Mouse (Mus musculus): ENCODE measurements around the gene Lin54. TPM values are rescaled to one million over a fixed set of nuclear protein-coding genes. Genes with fewer than 3 reads are reported as not detected.
"Not testable (repeated sequence)": the region's sequence is repeated elsewhere in the genome, so short reads cannot be mapped to it uniquely, and the experiment has no call there.

Lin54 gene
- polyA plus RNA-seq, 1 experiment = 5.3 TPM

GRCm38 (mm10) chr5:100459468-100459867 is 41.0 kb downstream of the Lin54 start:
- H3K27ac ChIP-seq (replicated peaks; ENCODE audit: low read depth, low read length) = no peak overlapping the region
- no peaks in the 10 kb centered on the region; the same call in 1 of the 2 replicates for H3K4me1 ChIP-seq (ENCODE audit: control insufficient read depth, insufficient read depth, insufficient read length, low read length)
- no peak overlapping the region for H3K4me3 ChIP-seq (ENCODE audit: insufficient read depth, low read depth, low read length)

DNA sequence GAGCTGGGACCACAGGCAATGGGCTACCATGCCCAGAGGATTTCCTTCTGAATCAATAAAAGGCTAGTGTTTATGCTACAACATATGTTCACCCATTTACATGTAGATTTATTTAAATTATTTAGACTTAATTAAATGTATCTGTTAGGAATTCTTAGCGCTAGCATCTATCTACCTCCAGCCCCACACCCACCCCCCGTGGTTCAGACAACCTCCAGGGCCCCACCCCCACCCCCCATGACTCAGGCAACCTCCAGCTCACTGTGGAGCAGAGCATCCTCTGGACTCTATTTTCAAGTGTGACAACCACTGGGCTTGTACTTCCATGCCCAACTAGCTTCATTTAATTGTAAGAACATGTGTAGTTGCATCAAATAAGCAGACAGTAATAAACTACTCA is 48.6 kb downstream of the Lin54 start:
- H3K27ac ChIP-seq (replicated peaks; ENCODE audit: low read depth, low read length) = no peak overlapping the region
- H3K4me3 ChIP-seq (ENCODE audit: insufficient read depth, low read depth, low read length) = no peak overlapping the region
- no peaks in the 10 kb centered on the region for H3K4me1 ChIP-seq (ENCODE audit: control insufficient read depth, insufficient read depth, insufficient read length, low read length)

DNA sequence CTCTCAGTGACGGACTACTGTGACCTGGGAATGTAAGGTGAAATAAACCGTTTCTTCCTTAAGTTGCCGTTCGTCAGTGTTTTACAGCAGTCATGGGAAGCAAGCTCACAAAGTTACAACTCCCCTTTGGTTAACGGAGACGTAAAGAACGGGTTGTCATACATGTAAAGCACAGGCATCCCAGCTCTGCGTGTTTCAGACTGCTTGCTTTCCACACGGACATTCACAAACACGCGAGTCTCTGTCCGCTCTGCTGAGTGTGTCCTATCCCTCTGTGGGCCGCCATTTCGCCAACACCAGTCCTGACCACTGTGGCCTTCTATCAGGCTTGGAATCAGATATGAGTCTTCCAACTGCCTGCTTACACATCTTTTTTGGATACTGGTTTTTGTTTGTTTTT is 61.6 kb downstream of the Lin54 start:
- no peak overlapping the region for H3K4me3 ChIP-seq (ENCODE audit: insufficient read depth, low read depth, low read length)

DNA sequence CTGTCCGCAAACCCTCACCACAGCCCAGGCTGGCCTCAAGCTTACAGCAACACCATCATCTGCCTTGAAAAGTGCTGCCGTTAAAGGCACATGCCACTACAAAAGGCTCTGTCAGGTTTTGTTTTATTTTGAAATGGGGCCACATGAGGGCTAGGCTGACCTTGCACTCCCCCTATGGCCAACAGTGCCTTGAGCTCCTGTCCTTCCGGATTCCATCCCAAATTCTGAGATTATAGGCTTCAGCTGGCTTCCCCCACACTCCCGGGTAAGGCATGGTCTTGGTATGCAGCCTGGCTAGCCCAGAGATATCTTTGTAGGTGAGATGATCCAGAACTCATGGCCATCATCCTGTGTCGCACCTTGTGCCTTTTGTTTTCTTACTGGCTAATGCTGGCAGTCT is 62.5 kb downstream of the Lin54 start:
- Histone ChIP-seq H3K4me3 (ENCODE audit: insufficient read depth, low read depth, low read length) (no peak overlapping the region), H3K4me1 (ENCODE audit: control insufficient read depth, insufficient read depth, insufficient read length, low read length) (no peaks in the 10 kb centered on the region), H3K27ac (replicated peaks; ENCODE audit: low read depth, low read length) (no peak overlapping the region)

More for the DNA sequence above, 61.6 kb downstream of the Lin54 start:
- Histone ChIP-seq H3K27ac (replicated peaks; ENCODE audit: low read depth, low read length) (no peak overlapping the region), H3K4me1 (ENCODE audit: control insufficient read depth, insufficient read depth, insufficient read length, low read length) (no peaks in the 10 kb centered on the region)

GRCm38 (mm10) chr5:100437086-100437485 is 63.4 kb downstream of the Lin54 start:
- Histone ChIP-seq H3K27ac (replicated peaks; ENCODE audit: low read depth, low read length) (no peak overlapping the region), H3K4me1 (ENCODE audit: control insufficient read depth, insufficient read depth, insufficient read length, low read length) (no peaks in the 10 kb centered on the region), H3K4me3 (ENCODE audit: insufficient read depth, low read depth, low read length) (no peak overlapping the region)

DNA sequence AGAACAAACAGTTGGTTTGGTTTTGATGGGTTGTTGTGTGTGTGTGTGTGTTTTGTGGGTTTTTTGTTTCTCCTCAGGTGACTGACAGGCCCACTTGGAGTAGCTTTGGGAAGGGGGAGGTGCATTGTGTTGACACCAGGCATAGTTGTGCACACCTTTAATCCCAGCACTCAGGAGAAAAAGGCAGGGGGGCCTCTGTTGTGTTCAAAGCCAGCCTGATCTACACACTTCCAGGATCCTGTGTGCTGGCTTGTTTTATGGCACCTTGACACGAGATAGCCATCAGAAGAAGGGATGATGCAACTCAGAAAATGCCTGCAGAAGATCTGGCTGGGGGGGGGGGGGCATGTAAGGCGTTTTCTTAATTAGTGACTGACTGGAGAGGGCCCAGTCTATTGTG is 69.5 kb downstream of the Lin54 start:
- Histone ChIP-seq H3K4me1 (ENCODE audit: control insufficient read depth, insufficient read depth, insufficient read length, low read length) (0 out of 2 replicates have a peak, but pooled peaks cover 5% of the 10 kb centered on the region), H3K4me3 (ENCODE audit: insufficient read depth, low read depth, low read length) (no peak overlapping the region), H3K27ac (replicated peaks; ENCODE audit: low read depth, low read length) (no peak overlapping the region)

- H3K4me1 ChIP-seq (ENCODE audit: control insufficient read depth, insufficient read depth, insufficient read length, low read length) = 0 out of 2 replicates have a peak, but pooled peaks cover 5% of the 10 kb centered on the region
- H3K27ac ChIP-seq (replicated peaks; ENCODE audit: low read depth, low read length) = peak overlapping the region; percentile 72
Measured at GRCm38 (mm10) chr5:100430076-100430390, 70.4 kb downstream of the Lin54 start.

GRCm38 (mm10) chr5:100429344-100430075 is 70.9 kb downstream of the Lin54 start:
- Histone ChIP-seq H3K4me3 (ENCODE audit: insufficient read depth, low read depth, low read length) (peak overlapping the region; percentile 79), H3K4me1 (ENCODE audit: control insufficient read depth, insufficient read depth, insufficient read length, low read length) (0 out of 2 replicates have a peak, but pooled peaks cover 5% of the 10 kb centered on the region), H3K27ac (replicated peaks; ENCODE audit: low read depth, low read length) (peak overlapping the region; percentile 72)

More at GRCm38 (mm10) chr5:100430076-100430390, 70.4 kb downstream of the Lin54 start:
- peak overlapping the region; percentile 79 for H3K4me3 ChIP-seq (ENCODE audit: insufficient read depth, low read depth, low read length)

- H3K4me3 ChIP-seq (ENCODE audit: insufficient read depth, low read depth, low read length) = peak overlapping the region; percentile 72
- H3K4me1 ChIP-seq (ENCODE audit: control insufficient read depth, insufficient read depth, insufficient read length, low read length) = 0 out of 2 replicates have a peak, but pooled peaks cover 5% of the 10 kb centered on the region
- H3K27ac ChIP-seq (replicated peaks; ENCODE audit: low read depth, low read length) = peak overlapping the region; percentile 4; the same call in 1 of the 2 replicates
Measured at GRCm38 (mm10) chr5:100428734-100429343, 71.6 kb downstream of the Lin54 start.

DNA sequence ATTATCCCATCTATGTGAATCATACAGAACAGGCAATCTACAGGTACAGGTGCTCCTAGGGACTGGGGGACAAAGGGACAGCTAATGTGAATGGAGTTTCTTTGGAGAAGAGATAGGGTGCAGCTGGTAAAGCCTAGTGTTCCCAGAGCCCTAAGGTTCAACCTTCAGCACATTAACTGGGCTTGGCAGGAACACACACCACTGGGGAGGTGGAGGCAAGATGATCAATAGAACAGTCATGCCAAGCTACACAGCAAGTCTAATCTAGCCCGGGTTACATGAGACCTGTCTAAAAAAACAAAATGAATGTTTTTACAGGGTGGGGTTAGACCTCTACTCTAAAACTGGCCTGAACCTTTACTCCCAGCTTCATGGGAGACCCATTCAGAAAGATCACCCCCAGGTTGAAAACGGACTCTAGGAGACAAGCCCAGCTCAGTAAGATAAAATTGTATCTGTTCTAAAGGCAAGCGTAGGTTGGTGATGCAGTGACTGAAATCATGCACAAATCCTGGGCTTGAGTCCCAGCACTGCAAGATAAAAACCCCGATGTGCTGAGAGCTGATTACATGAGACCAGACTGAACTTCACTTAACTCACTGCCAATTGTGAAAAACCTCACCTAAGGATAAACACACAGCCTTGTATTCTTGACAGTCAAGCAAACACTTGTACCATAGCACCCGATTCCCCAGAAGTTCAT is 72.3 kb downstream of the Lin54 start:
- Histone ChIP-seq H3K27ac (replicated peaks; ENCODE audit: low read depth, low read length) (no peak overlapping the region), H3K4me1 (ENCODE audit: control insufficient read depth, insufficient read depth, insufficient read length, low read length) (0 out of 2 replicates have a peak, but pooled peaks cover 5% of the 10 kb centered on the region), H3K4me3 (ENCODE audit: insufficient read depth, low read depth, low read length) (peak overlapping the region; percentile 30; the same call in 1 of the 2 replicates)

DNA sequence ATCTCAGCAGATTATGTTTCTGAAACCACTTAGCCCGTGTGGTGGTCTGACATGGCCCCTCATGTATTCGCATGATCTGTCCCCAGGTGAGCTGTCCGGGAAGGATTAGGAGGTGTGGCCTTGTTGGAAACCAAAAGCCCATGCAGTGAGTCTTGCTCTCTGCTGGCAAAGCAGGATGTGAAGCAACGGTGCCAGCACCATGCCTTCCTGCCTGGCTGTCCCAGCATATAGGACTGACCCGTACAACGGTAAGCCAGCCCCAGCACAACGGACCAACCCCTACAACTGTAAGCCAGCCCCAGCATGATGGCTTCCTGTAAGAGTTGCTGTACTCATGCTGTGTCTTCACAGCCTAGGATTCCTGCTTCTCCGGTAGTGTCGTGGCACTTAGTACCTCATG is 73.2 kb downstream of the Lin54 start:
- peak overlapping the region; percentile 4; the same call in 1 of the 2 replicates for H3K4me3 ChIP-seq (ENCODE audit: insufficient read depth, low read depth, low read length)
- H3K27ac ChIP-seq (replicated peaks; ENCODE audit: low read depth, low read length) = no peak overlapping the region
- H3K4me1 ChIP-seq (ENCODE audit: control insufficient read depth, insufficient read depth, insufficient read length, low read length) = 0 out of 2 replicates have a peak, but pooled peaks cover 5% of the 10 kb centered on the region

DNA sequence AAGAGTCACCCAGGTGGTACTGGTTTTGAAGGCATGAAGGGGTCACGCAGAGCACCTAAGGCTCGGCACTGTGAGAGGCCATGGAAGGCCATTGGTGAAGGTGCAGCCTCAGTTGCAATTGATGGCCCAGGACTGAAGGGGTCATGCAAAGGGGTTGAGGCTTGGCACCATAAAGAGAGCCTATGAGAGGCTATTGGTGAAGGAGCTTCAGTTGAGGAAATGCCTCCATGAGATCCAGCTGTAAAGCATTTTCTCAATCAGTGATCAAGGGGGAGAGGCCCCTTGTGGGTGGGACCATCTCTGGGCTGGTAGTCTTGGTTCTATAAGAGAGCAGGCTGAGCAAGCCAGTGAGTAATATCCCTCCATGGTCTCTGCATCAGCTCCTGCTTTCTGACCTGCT is 74.6 kb downstream of the Lin54 start:
- not testable (repeated sequence) for H3K27ac ChIP-seq (replicated peaks; ENCODE audit: low read depth, low read length); H3K4me3 ChIP-seq (ENCODE audit: insufficient read depth, low read depth, low read length); H3K4me1 ChIP-seq (ENCODE audit: control insufficient read depth, insufficient read depth, insufficient read length, low read length)

DNA sequence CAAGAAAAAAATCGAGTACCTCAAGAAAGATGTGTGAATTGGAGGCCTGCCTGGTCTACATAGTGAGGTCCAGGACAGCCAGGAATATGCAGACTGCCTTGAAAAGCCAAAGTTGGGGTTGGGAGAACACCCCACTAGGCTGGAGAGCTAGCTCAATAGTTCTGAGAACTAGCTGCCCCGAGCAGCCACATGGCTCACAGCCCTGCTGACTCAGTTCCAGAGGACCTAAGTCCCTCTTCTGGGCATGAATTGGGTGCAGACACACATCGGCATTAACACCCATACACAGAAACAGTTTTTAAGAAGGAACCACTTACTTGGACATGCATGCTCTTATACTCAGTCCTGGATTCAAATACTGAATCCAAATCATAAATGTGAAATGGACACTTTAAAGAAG is 76.2 kb downstream of the Lin54 start:
- Histone ChIP-seq H3K4me1 (ENCODE audit: control insufficient read depth, insufficient read depth, insufficient read length, low read length) (no peaks in the 10 kb centered on the region), H3K27ac (replicated peaks; ENCODE audit: low read depth, low read length) (no peak overlapping the region), H3K4me3 (ENCODE audit: insufficient read depth, low read depth, low read length) (no peak overlapping the region)

DNA sequence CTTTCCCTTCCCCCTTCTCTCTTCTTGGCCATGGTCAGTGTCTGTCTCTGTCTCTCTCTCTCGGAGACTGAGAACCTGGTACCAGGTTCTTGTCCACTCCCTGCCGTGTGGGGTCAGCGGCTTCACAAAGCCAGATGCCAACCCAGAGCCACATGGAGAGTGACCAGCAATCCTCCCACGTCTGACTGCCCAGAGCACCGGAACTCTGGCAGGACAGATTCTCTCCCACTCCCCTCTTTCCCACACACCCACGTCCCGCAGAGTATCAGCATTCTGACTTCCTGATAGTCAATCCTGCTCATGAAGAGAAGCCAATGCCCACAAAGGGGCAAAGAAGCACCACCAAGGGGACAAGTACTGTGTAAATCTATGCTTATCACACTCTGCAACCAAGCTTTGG is 76.8 kb downstream of the Lin54 start:
- Histone ChIP-seq H3K4me3 (ENCODE audit: insufficient read depth, low read depth, low read length) (no peak overlapping the region), H3K4me1 (ENCODE audit: control insufficient read depth, insufficient read depth, insufficient read length, low read length) (no peaks in the 10 kb centered on the region), H3K27ac (replicated peaks; ENCODE audit: low read depth, low read length) (no peak overlapping the region)

DNA sequence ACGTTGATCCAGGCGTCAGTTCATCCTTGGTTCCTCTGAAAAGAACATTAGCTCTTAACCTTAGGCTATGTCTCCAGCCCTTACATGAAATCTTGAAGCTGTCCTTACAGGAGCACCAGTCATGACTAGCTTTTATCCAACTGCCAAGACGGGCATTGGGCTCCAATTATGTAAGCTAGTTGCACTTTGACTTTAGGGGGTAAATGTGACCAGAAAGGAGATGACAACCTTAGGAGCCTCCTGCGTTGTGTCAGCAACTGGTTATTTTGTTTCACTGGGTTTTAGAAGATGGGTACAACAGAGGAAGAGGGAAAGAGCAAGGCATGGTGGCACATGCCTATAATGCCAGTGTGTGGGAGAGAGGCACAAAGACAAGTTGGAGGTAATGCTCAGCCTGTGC is 81.6 kb downstream of the Lin54 start:
- Histone ChIP-seq H3K27ac (replicated peaks; ENCODE audit: low read depth, low read length) (no peak overlapping the region), H3K4me1 (ENCODE audit: control insufficient read depth, insufficient read depth, insufficient read length, low read length) (peaks cover 3% of the 10 kb centered on the region; the same call in 1 of the 2 replicates), H3K4me3 (ENCODE audit: insufficient read depth, low read depth, low read length) (no peak overlapping the region)
